Mouse (Mus musculus): ENCODE results near the gene Hist1h3c.

GRCm38 (mm10) chr13:23729706-23730105 lies 15.7 kb downstream of the Hist1h3c start:
- TF ChIP-seq CTCF (conservative IDR thresholded peaks at IDR 0.05; ENCODE audit: low read length) (no peak), NANOG (IDR thresholded peaks at IDR 0.05; ENCODE audit: borderline replicate concordance, low read length) (no peak), POU5F1 (IDR thresholded peaks at IDR 0.05; ENCODE audit: borderline replicate concordance, low read length) (no peak)

Data from E14TG2a.4 (cell line).